25 mouse cellular contexts compared by ENCODE assay signal in genomic region chr8:18106827-18107226, GRCm38 (mm10).
"Had no signal": no experiment of that assay in that cellular context is flagged by ENCODE, and none has a peak within 500 bp of the region (broad histone marks: within the 10 kb centered on the region; RNA-seq: fewer than 3 reads in every experiment).

No protein-coding gene starts in this region.

- H3K27ac ChIP-seq: gastrocnemius, adult 2 months; heart, embryonic 10.5 days; hindbrain, embryonic 10.5 days; hindbrain, embryonic 13.5 days; hindbrain, embryonic 15.5 days; hindbrain, postnatal 0 days; layer of hippocampus, adult 2 months; left cerebral cortex, adult 2 months; limb, embryonic 10.5 days; limb, embryonic 12.5 days; liver, embryonic 14.5 days had no signal

- H3K27me3 ChIP-seq: heart, embryonic 12.5 days; hindbrain, embryonic 13.5 days; hindbrain, embryonic 15.5 days; limb, embryonic 12.5 days had no signal

- H3K9ac ChIP-seq: heart, embryonic 12.5 days; hindbrain, embryonic 13.5 days; hindbrain, embryonic 15.5 days; limb, embryonic 12.5 days; liver, embryonic 14.5 days had no signal

- H3K4me2 ChIP-seq: heart, embryonic 12.5 days; hindbrain, embryonic 13.5 days; hindbrain, embryonic 15.5 days; limb, embryonic 12.5 days; liver, embryonic 11.5 days had no signal

- DNase-seq: gastrocnemius, adult 2 months; gastrocnemius, postnatal 10 days; gastrocnemius, postnatal 25 days; heart, adult 18-20 months; heart, postnatal 10 days; heart, postnatal 4 days; kidney, adult 18-20 months; kidney, adult 8-10 months; kidney, postnatal 10 days; kidney, postnatal 25 days; kidney, postnatal 4 days; liver had no signal

- H3K36me3 ChIP-seq: heart, embryonic 10.5 days; heart, embryonic 12.5 days; hindbrain, embryonic 10.5 days; hindbrain, embryonic 13.5 days; hindbrain, embryonic 15.5 days; limb, embryonic 10.5 days; limb, embryonic 12.5 days had no signal

- H3K9me3 ChIP-seq: heart, embryonic 10.5 days; heart, embryonic 12.5 days; hindbrain, embryonic 10.5 days; hindbrain, embryonic 13.5 days; hindbrain, embryonic 15.5 days; limb, embryonic 10.5 days; limb, embryonic 12.5 days had no signal

- ATAC-seq: hindbrain, postnatal 0 days; intestine, embryonic 16.5 days had no signal

- H3K4me1 ChIP-seq: heart, embryonic 10.5 days; heart, embryonic 12.5 days; hindbrain, embryonic 10.5 days; hindbrain, embryonic 13.5 days; hindbrain, embryonic 15.5 days; limb, embryonic 10.5 days; limb, embryonic 12.5 days had no signal

- H3K4me3 ChIP-seq: gastrocnemius, adult 2 months; heart, embryonic 10.5 days; heart, embryonic 12.5 days; hindbrain, embryonic 10.5 days; hindbrain, embryonic 13.5 days; hindbrain, embryonic 15.5 days; layer of hippocampus, adult 2 months; left cerebral cortex, adult 2 months; limb, embryonic 10.5 days; limb, embryonic 12.5 days had no signal
